Mouse (Mus musculus) adrenal gland, postnatal 10 days (tissue): ENCODE data around the gene Zfp335. TPM values are rescaled to one million over a fixed set of nuclear protein-coding genes. Genes with fewer than 3 reads are reported as not detected.

ENCODE experiments used
- DNase-seq: peaks from one replicate; pipeline ENCODE4 v3.0.0; 2021; ENCODE audit warnings: mixed read lengths
- total RNA-seq, 2 experiments: library from RNA; stranded (reverse); gene quantifications; 2 replicates each; pipeline ENCODE4 v1.2.3; 2021

Zfp335 gene
- total RNA-seq, 2 experiments from 2014 or later, result 13.4 to 16.2 TPM

GRCm38 (mm10) chr2:164930706-164931581, 19.4 kb upstream of the Zfp335 start:
- no peak for DNase-seq

DNA sequence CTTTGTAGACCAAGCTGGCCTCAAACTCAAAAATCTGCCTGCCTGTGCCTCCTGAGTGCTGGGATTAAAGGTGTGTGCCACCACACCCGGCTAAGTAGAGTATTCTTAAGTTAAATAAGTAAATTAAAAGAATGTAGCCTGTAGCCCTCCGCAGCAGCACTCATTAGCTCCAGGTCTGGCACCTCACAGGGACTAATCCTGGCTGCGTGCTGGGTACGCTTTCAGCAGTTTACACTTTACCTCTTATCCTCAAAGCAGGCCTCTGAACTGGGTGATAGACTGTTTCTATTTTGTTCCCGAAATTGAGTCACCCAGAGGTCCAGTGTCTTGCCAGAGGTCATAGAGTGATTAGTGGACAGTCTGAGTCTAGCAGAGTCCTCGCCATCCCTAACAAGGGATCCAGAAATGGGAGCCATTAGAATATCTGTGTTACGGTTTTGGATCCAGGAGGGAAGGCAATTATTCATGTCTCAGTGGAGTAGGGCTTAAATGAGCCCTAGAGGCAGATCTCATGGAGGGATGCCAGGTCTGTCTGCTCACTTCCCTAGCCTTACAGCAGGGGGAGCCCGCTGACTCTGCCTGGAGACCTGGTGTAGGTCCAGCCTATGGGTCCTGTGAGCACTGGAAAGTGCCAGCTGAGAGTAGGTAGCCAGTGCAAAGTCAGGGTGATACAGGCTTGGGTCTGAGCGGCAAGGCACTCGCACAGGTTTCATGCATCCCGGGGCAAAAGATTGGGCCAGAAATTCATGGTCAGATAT, 12.7 kb upstream of the Zfp335 start:
- DNase-seq, result peak; percentile 95

DNA sequence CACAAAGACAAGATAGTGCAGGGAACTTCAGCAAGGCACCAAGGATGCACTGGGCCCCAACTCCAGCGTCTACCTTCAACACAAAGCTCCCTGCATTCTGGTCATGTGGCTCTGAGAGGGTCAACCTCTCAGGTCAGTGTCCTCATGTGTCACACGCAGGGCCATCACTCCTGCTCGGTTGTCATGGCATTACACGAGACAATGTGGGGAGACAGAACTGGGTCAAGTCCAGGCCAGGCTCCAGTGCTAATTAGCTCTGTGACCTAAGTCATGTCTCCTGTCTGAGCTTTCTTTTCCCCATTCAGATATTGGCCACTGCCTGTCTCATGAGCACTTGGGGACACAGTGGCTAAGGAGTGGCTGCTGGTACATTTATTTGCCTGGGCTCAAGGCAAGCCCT, 11.7 kb upstream of the Zfp335 start:
- peak; percentile 43 for DNase-seq

GRCm38 (mm10) chr2:164921984-164922383, 10.4 kb upstream of the Zfp335 start:
- no peak for DNase-seq

GRCm38 (mm10) chr2:164918325-164918724, 6.8 kb upstream of the Zfp335 start:
- no peak for DNase-seq

- no peak for DNase-seq
Measured at GRCm38 (mm10) chr2:164917371-164917770, 5.8 kb upstream of the Zfp335 start.

- no peak for DNase-seq
Measured at GRCm38 (mm10) chr2:164916820-164917219, 5.3 kb upstream of the Zfp335 start.

DNA sequence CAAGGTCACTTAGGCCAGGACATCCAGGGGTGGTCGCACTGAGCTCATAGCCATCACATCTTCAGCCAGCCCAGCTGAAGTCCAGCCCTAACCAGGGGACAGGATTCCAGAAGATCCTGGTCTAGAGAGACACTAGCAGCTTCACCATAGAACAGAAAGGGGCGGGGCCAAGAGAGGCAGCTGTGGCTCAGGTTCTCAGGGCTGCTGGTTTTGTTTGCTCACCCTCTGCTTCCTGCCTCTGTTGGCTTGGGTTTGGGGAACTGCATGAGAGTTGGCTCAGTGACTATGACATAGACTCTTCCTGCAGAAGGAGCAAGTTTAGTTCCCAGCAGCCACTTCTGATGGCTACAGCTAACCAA, 1.9 kb upstream of the Zfp335 start:
- DNase-seq, result peak; percentile 48

DNA sequence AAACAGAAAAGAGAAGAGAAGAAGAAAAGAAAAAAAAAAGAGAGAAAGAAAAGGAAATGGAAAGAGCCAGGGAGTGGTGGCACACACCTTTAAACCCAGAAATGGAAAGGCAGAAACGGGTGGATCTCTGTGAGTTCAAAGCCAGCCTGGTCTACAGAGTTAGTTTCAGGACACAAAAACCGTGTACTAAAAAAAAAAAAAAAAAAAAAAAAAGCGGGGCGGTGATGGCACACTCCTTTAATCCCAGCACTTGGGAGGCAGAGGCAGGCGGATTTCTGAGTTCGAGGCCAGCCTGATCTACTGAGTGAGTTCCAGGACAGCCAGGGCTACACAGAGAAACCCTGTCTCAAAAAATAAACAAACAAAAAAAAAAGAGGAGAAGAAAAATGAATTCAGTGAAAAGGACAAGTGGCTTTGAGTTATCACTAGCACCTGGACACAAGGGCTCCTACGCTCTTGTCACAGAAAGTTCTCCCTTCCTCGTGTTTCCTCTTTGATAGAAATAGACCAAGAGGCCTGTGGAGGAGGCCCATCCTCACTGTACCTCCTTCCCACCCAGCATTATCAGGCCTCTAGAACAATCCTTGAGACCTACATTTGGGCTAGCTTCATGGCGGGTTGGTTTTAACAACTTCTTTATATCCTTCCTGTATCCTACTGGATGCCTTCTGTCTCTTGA, 1.3 kb upstream of the Zfp335 start:
- DNase-seq, result no peak

DNA sequence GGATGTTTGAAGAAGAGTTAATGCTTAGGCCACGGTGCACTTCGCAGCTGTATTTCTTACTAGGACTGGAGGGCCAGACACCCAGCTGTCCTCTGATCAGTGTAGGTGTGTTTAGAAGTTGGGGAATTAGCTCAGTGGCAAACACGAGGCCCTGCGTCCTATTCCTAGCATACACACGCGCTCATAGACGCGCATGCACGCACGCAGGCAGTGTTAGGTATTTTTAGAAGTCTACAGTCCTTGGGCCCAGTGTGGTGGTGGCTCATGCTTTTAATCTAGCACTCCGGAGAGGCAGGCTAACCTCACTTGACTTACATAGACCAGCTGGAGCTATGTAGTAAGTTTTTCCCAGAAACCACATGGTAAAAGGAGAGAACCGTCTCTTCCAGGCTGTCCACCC, 594 bp upstream of the Zfp335 start:
- peak; percentile 63 for DNase-seq

DNA sequence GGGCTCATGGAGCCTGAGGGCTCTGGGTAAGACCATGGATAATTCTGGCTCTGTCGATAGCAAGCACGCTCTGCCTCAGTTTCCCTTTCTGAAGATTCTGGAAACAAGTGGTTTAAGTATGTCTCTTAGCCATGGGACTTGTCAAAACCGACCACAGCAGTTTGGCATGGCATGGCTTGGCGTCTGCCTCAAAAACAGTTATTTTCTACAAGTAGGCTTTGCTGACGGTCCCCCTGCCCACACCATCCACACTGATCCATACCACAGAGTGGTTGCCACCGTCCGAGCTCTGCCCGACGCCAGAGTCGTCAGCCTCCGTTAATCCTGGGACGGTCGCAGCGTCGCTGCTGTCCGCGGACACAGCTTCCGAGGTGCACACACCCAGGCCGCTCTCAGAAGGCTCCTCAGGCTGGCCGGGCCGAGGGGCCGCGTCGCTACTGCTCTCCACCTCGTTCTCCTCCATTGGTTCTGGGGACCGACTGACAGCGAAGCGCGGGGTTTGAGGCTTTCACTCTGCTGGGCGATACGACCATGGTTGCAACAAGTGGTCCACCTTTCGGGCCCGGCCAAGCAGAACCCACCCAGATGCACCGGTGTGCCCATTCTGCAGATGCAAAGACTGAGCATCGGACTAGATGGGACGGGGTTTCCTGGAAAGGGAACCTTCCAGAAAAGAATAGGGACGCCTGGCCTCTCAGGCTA, 1.0 kb downstream of the Zfp335 start:
- no peak for DNase-seq

DNA sequence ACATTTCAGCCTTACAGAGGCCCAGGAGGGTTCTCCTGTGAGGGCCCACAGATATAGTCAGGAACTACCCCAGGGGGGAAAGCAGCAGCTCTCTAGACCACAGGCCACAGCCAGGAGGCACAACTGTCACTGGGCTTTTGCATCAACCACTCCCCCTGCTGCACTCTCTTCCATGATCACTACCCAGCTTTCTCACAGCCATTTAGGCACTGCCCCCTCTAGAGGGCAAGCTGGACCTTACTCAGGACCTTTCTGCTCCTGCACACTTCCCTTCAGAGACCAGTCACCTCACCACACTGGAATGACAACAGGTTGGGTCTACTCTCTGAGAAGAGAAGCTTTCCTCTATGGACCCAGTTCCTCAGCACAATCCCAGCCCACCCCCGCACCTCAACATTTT, 2.0 kb downstream of the Zfp335 start:
- peak; percentile 61 for DNase-seq

GRCm38 (mm10) chr2:164909100-164909499, 2.5 kb downstream of the Zfp335 start:
- DNase-seq, result no peak

GRCm38 (mm10) chr2:164908011-164908410, 3.5 kb downstream of the Zfp335 start:
- no peak for DNase-seq

GRCm38 (mm10) chr2:164907511-164907910, 4.0 kb downstream of the Zfp335 start:
- DNase-seq, result no peak

- no peak for DNase-seq
Measured at GRCm38 (mm10) chr2:164906071-164906470, 5.5 kb downstream of the Zfp335 start.

GRCm38 (mm10) chr2:164903496-164903895, 8.1 kb downstream of the Zfp335 start:
- no peak for DNase-seq

DNA sequence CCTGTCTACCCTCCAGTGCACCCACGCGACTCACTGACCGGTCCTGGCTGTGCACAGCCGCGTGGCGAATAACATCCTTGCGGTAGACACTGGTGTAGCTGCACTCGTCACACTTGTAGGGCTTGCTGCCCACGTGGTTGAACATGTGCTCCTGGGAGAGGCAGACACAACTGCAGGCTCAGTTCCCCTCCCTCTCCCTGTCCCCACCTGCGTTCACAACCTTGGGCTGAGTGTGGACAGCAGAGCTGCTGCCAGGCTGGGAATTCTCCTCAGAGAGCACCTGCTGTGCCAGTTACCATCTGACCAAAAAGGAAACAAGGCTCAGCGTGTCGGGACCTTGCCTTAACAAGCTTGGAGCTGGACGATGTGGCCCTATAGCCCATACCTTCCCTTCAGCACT, 10.2 kb downstream of the Zfp335 start:
- DNase-seq, result no peak

DNA sequence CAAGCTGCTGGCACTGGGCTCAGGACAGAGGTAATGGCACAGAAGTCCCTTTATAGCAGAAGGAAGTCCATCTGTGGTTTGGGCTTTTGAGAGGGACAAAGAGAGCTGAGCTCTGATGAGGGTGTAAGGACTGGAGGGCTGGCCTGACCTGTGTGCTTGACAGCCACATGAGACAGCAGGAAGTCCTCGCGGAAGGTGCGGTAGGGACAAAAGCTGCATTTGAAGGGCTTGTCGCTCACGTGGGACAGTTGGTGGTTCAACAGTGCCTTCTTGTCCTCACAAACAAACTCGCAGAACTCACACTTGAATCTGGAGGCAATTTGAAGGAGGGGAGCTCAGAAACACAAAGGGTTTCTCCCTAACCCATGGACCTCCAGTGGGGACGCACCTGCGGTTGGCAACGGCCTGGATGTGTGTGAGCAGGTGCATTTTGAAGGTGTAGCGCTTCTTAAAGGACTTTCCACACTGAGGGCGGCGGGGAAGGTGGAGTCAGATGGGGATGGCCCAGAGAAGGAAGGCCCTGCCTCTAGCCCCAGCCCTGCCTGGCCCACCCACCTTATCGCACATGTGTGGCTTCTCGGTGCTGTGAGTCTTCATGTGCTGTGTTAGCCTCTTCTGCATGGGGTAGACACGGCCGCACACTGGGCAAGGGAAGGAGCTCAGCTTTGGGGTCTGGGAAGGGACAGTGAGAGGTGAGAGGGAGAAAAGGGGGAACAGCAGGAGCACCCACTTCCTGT, 11.7 kb downstream of the Zfp335 start:
- no peak for DNase-seq

DNA sequence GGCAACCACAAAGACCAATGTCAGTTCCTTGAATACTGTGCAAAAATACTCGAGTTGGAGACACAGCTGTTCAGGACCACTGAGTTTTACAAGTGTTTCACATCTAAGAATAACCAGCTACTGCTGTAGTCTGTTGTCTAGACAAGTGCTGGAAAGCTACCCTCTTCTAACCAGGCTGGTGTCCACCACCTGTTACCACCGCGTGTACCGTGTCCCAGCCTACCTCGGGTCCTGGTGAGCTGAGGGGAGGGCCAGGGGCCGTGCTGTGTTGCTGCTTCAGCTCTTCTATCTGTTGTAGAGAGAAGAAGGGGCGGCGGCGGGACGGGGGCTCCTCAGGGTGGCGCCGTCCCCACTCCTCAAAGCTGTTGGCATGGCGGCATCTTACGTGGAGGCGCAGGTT, 12.5 kb downstream of the Zfp335 start:
- no peak for DNase-seq

DNA sequence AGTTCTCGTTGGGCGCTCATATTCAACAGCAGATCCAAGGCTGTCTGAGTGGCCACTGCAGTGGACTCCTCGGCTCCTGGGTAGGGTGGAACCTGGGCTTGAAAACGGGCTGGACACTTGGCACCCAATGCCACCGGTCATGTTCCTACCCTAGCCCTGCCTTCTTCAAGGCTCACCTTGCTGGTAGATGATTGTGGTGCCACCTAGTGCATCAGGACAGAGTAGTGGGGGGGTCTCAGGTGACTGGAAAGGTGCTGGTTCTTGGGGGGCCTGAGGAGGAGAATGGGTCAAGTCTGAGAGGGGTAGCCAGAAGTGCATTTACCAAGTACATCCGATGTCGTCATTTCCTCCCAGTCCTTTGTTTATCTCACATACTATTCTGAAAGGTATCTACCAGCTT, 13.5 kb downstream of the Zfp335 start:
- no peak for DNase-seq

DNA sequence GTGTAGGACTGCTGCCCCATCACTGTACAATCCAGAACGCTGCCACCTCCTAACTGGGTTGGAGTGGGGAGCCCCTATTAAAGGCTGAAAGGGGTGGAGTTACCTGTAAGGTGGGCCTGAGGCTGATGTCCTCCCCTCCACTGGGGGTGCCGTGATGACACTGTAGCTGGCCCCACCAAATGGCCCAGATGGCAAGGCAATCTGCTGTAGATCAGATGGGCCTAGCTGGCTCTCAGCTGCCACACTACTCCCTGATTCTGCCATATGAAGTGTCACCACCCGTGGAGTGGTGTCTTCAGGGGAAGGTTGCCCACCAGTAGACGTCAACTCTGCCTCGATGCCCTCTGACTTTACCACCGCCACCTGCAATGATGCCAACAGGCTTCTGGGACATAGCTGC, 15.7 kb downstream of the Zfp335 start:
- DNase-seq, result no peak
